Mouse (Mus musculus): Measurements from ENCODE around the gene Mesd. TPM values are rescaled to one million over a fixed set of nuclear protein-coding genes. Genes with fewer than 3 reads are reported as not detected.

Gene Mesd
- polyA plus RNA-seq (2015; fragmentation: Nextera tagmentation; extraction: Ambion mirVana): 73.1 and 83.0 TPM in 2 replicates

- H3K9me3 ChIP-seq (ENCODE audit: control insufficient read depth, low read length): peaks cover 3% of the 10 kb centered on the region; the same call in 1 of the 2 replicates
- H3K27ac ChIP-seq (ENCODE audit: low read length): peak within 1 kb of the TSS; percentile 99
- peak within 1 kb of the TSS; percentile 89 for H3K4me2 ChIP-seq (ENCODE audit: low read depth, low read length)
- peak within 1 kb of the TSS; percentile 83 for H3K4me3 ChIP-seq (ENCODE audit: low read length)
- under 1% methylated on average over 67 of the region's 69 CpGs for WGBS
- H3K27me3 ChIP-seq (replicated peaks; ENCODE audit: control insufficient read depth, insufficient read depth, low read length): no peaks in the 10 kb centered on the region
- peaks cover 33% of the 10 kb centered on the region for H3K4me1 ChIP-seq (ENCODE audit: control insufficient read depth, insufficient read depth, low read length)
- no peaks in the 10 kb centered on the region for H3K36me3 ChIP-seq (ENCODE audit: control insufficient read depth, insufficient read depth, low read length)
- ATAC-seq: peak; percentile 86
- H3K9ac ChIP-seq (ENCODE audit: low read depth, low read length): peak within 1 kb of the TSS; percentile 93
Observed at GRCm38 (mm10) chr7:83884021-83884658, at the start of gene Mesd, which contains the start of gene Tlnrd1. Mesd (plus strand) TSS chr7:83884466. Tlnrd1 (minus strand) TSS chr7:83884305.

- no peaks in the 10 kb centered on the region for H3K9me3 ChIP-seq (ENCODE audit: control insufficient read depth, low read length)
- no peak overlapping the region for H3K27ac ChIP-seq (ENCODE audit: low read length)
- H3K4me2 ChIP-seq (ENCODE audit: low read depth, low read length): no peak overlapping the region
- no peak overlapping the region for H3K4me3 ChIP-seq (ENCODE audit: low read length)
- H3K36me3 ChIP-seq (ENCODE audit: control insufficient read depth, insufficient read depth, low read length): no peaks in the 10 kb centered on the region
- peaks cover 5% of the 10 kb centered on the region; the same call in 1 of the 2 replicates for H3K4me1 ChIP-seq (ENCODE audit: control insufficient read depth, insufficient read depth, low read length)
- no peak for ATAC-seq
- 78% methylated on average over 5 of the region's 5 CpGs for WGBS
- no peaks in the 10 kb centered on the region for H3K27me3 ChIP-seq (replicated peaks; ENCODE audit: control insufficient read depth, insufficient read depth, low read length)
- H3K9ac ChIP-seq (ENCODE audit: low read depth, low read length): no peak overlapping the region
Observed at GRCm38 (mm10) chr7:83838525-83839224, 45.6 kb upstream of the Mesd start.

- H3K4me1 ChIP-seq (ENCODE audit: control insufficient read depth, insufficient read depth, low read length): peaks cover 5% of the 10 kb centered on the region; the same call in 1 of the 2 replicates
- WGBS: 80% methylated on average over 2 of the region's 2 CpGs
- no peak for ATAC-seq
- H3K27me3 ChIP-seq (replicated peaks; ENCODE audit: control insufficient read depth, insufficient read depth, low read length): no peaks in the 10 kb centered on the region
- no peaks in the 10 kb centered on the region for H3K36me3 ChIP-seq (ENCODE audit: control insufficient read depth, insufficient read depth, low read length)
- no peaks in the 10 kb centered on the region for H3K9me3 ChIP-seq (ENCODE audit: control insufficient read depth, low read length)
- H3K4me2 ChIP-seq (ENCODE audit: low read depth, low read length): no peak overlapping the region
- no peak overlapping the region for H3K9ac ChIP-seq (ENCODE audit: low read depth, low read length)
- H3K4me3 ChIP-seq (ENCODE audit: low read length): no peak overlapping the region
- H3K27ac ChIP-seq (ENCODE audit: low read length): no peak overlapping the region
Observed at GRCm38 (mm10) chr7:83840076-83840475, 44.2 kb upstream of the Mesd start.

- H3K4me2 ChIP-seq (ENCODE audit: low read depth, low read length): no peak overlapping the region
- no peak overlapping the region for H3K4me3 ChIP-seq (ENCODE audit: low read length)
- peaks cover 17% of the 10 kb centered on the region for H3K4me1 ChIP-seq (ENCODE audit: control insufficient read depth, insufficient read depth, low read length)
- no peak for ATAC-seq
- H3K36me3 ChIP-seq (ENCODE audit: control insufficient read depth, insufficient read depth, low read length): no peaks in the 10 kb centered on the region
- 52% methylated on average over 6 of the region's 6 CpGs for WGBS
- no peaks in the 10 kb centered on the region for H3K27me3 ChIP-seq (replicated peaks; ENCODE audit: control insufficient read depth, insufficient read depth, low read length)
- H3K9ac ChIP-seq (ENCODE audit: low read depth, low read length): no peak overlapping the region
- H3K9me3 ChIP-seq (ENCODE audit: control insufficient read depth, low read length): no peaks in the 10 kb centered on the region
- H3K27ac ChIP-seq (ENCODE audit: low read length): no peak overlapping the region; the same call in 1 of the 2 replicates
Observed at GRCm38 (mm10) chr7:83842486-83843259, 41.6 kb upstream of the Mesd start.

- peaks cover 21% of the 10 kb centered on the region for H3K4me1 ChIP-seq (ENCODE audit: control insufficient read depth, insufficient read depth, low read length)
- no peak overlapping the region for H3K4me3 ChIP-seq (ENCODE audit: low read length)
- H3K9me3 ChIP-seq (ENCODE audit: control insufficient read depth, low read length): no peaks in the 10 kb centered on the region
- no peaks in the 10 kb centered on the region for H3K27me3 ChIP-seq (replicated peaks; ENCODE audit: control insufficient read depth, insufficient read depth, low read length)
- no peak overlapping the region for H3K9ac ChIP-seq (ENCODE audit: low read depth, low read length)
- H3K27ac ChIP-seq (ENCODE audit: low read length): no peak overlapping the region
- no peak overlapping the region for H3K4me2 ChIP-seq (ENCODE audit: low read depth, low read length)
- no peaks in the 10 kb centered on the region for H3K36me3 ChIP-seq (ENCODE audit: control insufficient read depth, insufficient read depth, low read length)
- no peak for ATAC-seq
- 57% methylated on average over 3 of the region's 3 CpGs for WGBS
Observed at GRCm38 (mm10) chr7:83844807-83845206, 39.5 kb upstream of the Mesd start.

- ATAC-seq: peak; percentile 96
- Histone ChIP-seq H3K9me3 (ENCODE audit: control insufficient read depth, low read length) (no peaks in the 10 kb centered on the region), H3K36me3 (ENCODE audit: control insufficient read depth, insufficient read depth, low read length) (no peaks in the 10 kb centered on the region), H3K9ac (ENCODE audit: low read depth, low read length) (no peak overlapping the region), H3K4me3 (ENCODE audit: low read length) (no peak overlapping the region), H3K4me2 (ENCODE audit: low read depth, low read length) (peak overlapping the region; percentile 19; the same call in 1 of the 2 replicates), H3K4me1 (ENCODE audit: control insufficient read depth, insufficient read depth, low read length) (peaks cover 26% of the 10 kb centered on the region), H3K27me3 (replicated peaks; ENCODE audit: control insufficient read depth, insufficient read depth, low read length) (no peaks in the 10 kb centered on the region), H3K27ac (ENCODE audit: low read length) (peak overlapping the region; percentile 85)
- WGBS: 28% methylated on average over 5 of the region's 5 CpGs
Observed at GRCm38 (mm10) chr7:83847187-83848075, 36.8 kb upstream of the Mesd start.

- Histone ChIP-seq H3K27me3 (replicated peaks; ENCODE audit: control insufficient read depth, insufficient read depth, low read length) (no peaks in the 10 kb centered on the region), H3K4me3 (ENCODE audit: low read length) (no peak overlapping the region), H3K4me2 (ENCODE audit: low read depth, low read length) (no peak overlapping the region), H3K27ac (ENCODE audit: low read length) (peak overlapping the region; percentile 7; the same call in 1 of the 2 replicates), H3K36me3 (ENCODE audit: control insufficient read depth, insufficient read depth, low read length) (no peaks in the 10 kb centered on the region), H3K4me1 (ENCODE audit: control insufficient read depth, insufficient read depth, low read length) (peaks cover 29% of the 10 kb centered on the region), H3K9ac (ENCODE audit: low read depth, low read length) (no peak overlapping the region), H3K9me3 (ENCODE audit: control insufficient read depth, low read length) (no peaks in the 10 kb centered on the region)
- ATAC-seq: no peak
- 53% methylated on average over 5 of the region's 5 CpGs for WGBS
Observed at GRCm38 (mm10) chr7:83851569-83852380, 32.5 kb upstream of the Mesd start.
